Mouse (Mus musculus) midbrain, embryonic 15.5 days (tissue): ENCODE results near the gene Depdc5. TPM values are rescaled to one million over a fixed set of nuclear protein-coding genes. Genes with fewer than 3 reads are reported as not detected.
"Not testable (repeated sequence)": the region's sequence is repeated elsewhere in the genome, so short reads cannot be mapped to it uniquely, and the experiment has no call there.

ENCODE experiments used
- ATAC-seq: fragments of 200-750 bp; cut with Nextera tagmentation; replicated peaks from 2 replicates; pipeline ENCODE4 v1.8.0; 2017; ENCODE audit warnings: moderate TSS enrichment
- H3K27ac ChIP-seq: fragments of 300-500 bp; sonication (generic); 2 replicates; pipeline ENCODE4 v1.5.1; 2015; ENCODE audit warnings: mild to moderate bottlenecking, inconsistent platforms
- H3K27me3 ChIP-seq: fragments of 300-500 bp; sonication (generic); replicated peaks from 2 replicates; pipeline ENCODE4 v1.6.1; 2015; ENCODE audit warnings: inconsistent platforms
- H3K36me3 ChIP-seq: fragments of 300-500 bp; sonication (generic); replicated peaks from 2 replicates; pipeline ENCODE4 v1.6.1; 2015; ENCODE audit warnings: inconsistent platforms
- H3K4me1 ChIP-seq: fragments of 300-500 bp; sonication (generic); 2 replicates; pipeline ENCODE4 v1.6.1; 2015; ENCODE audit warnings: inconsistent platforms
- H3K4me2 ChIP-seq: fragments of 300-500 bp; sonication (generic); 2 replicates; pipeline ENCODE4 v1.6.1; 2015; ENCODE audit warnings: inconsistent platforms, mild to moderate bottlenecking, moderate library complexity
- H3K4me3 ChIP-seq: fragments of 300-500 bp; sonication (generic); 2 replicates; pipeline ENCODE4 v1.5.1; 2015; ENCODE audit warnings: mild to moderate bottlenecking, inconsistent platforms
- H3K9ac ChIP-seq: fragments of 300-500 bp; sonication (generic); 2 replicates; pipeline ENCODE4 v1.6.1; 2015; ENCODE audit warnings: mild to moderate bottlenecking, inconsistent platforms
- H3K9me3 ChIP-seq: fragments of 300-500 bp; sonication (generic); 2 replicates; pipeline ENCODE4 v1.6.1; 2016; ENCODE audit warnings: inconsistent platforms
- WGBS: fragments of 180-500 bp; shearing (Covaris S2); methylation state at CpG from one replicate; pipeline ENCODE4 v1.1.7; 2015; ENCODE audit warnings: mixed read lengths; 5-methylcytosine and 5-hydroxymethylcytosine counted together
- polyA plus RNA-seq: library from polyadenylated mRNA; unstranded; fragments of >200 nt; fragmentation: Nextera tagmentation; extraction: Ambion mirVana; gene quantifications from 2 replicates; pipeline ENCODE4 v1.2.1, GENCODE M21; 2015

Depdc5 gene
- polyA plus RNA-seq = 30.5 and 33.5 TPM in 2 replicates

DNA sequence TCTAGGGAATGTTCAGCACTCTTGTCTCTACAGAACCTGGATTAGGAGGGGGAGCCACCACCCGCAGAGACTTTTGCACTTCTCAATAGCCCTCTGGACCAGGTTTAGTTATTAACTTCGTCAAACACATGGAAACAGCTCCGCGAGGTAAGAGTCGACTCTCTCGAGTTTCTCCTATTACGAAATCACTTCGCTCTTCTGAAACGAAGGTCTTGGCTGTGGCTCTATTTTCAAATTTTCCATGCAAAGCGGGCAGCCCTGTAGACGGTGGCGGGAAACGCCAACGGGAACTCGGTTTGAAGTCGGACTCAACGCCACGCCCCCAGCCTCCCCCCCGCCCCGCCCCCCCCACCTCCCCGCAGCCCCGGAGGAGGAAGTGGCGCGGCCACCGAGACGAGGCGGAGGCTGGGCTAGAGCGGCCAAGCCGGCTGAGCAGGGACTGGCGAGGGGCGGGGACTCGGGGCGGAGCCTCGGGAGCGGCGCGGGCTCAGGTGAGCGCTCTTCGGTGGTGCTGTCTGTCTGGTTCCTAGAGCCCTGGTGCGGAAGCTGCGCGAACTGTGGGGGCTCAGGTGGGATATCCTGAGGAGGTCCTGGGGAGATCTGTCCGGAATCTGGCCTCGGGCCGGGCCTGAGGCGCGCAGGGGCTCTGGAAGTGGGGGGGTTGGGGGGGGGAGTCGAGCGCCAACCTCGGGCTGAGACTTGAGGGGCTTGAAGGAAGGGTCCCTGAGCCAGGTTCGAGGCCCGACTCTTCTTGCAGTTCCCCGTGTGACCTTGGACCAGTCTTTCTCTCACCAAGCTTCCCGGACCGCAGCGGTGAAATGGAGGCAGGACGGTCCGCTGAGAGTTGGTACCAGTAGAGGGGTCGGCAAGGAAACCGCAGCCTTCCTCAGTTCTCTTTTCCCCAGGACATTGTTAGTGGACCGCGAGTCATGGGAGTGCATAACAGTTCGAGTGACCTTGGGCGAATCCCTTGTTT, at the start of gene Depdc5:
Gene Depdc5, plus strand, starts transcription at position 449 of the 976 bp plus-strand sequence.
- peak within 1 kb of the TSS; percentile 58 for H3K9ac ChIP-seq
- H3K36me3 ChIP-seq = peaks cover 13% of the 10 kb centered on the region
- peak; percentile 99 for ATAC-seq
- WGBS = 1% methylated on average over 53 of the region's 64 CpGs
- H3K9me3 ChIP-seq = no peaks in the 10 kb centered on the region
- peak within 1 kb of the TSS; percentile 74 for H3K27ac ChIP-seq
- H3K4me2 ChIP-seq = peak within 1 kb of the TSS; percentile 76
- H3K4me3 ChIP-seq = peak within 1 kb of the TSS; percentile 56
- no peaks in the 10 kb centered on the region for H3K27me3 ChIP-seq
- peaks cover 12% of the 10 kb centered on the region for H3K4me1 ChIP-seq

DNA sequence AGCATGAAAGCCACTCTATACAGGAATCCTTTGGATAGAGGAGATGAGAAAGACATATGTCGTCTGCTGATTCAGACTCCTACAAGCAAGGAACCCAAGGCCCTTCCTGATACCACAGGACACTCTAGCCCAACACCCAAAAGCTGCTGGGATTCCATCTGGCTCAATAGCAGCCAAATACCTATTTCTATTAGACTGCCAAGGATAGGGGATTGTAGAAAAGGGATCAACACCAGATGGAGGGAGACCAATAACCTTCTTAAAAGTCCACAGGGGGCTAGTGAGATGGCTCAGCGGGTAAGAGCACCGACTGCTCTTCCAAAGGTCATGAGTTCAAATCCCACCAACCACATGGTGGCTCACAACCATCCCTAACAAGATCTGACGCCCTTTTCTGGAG, 48.1 kb upstream of the Depdc5 start:
- H3K27me3 ChIP-seq = no peaks in the 10 kb centered on the region
- H3K36me3 ChIP-seq = peaks cover 42% of the 10 kb centered on the region
- H3K4me3 ChIP-seq = no peak overlapping the region
- H3K9ac ChIP-seq = no peak overlapping the region
- no peak overlapping the region for H3K4me2 ChIP-seq
- no peaks in the 10 kb centered on the region for H3K4me1 ChIP-seq
- no peaks in the 10 kb centered on the region for H3K9me3 ChIP-seq
- no peak overlapping the region for H3K27ac ChIP-seq
- ATAC-seq = no peak
- 97% methylated on average over 4 of the region's 4 CpGs for WGBS

DNA sequence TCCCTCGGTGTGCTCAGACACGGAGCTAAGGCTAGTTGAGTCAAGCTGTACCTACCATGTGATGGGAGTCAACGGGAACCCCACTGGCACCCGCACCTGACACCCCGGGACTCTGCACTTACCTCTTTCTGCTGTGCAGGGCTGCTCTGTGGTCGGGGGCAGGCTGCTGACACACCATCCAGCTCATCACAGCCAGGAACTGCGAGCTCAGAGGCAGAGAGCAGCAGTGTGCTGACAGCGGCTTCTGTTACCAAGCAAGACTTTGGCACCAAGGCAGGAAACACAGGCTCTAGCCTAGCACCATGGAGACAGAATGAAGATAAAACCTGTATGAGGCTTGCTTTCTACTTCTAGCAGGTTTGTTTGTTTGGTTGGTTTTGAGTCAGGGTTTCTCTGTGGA, 43.0 kb upstream of the Depdc5 start:
- no peak overlapping the region for H3K4me2 ChIP-seq
- no peak overlapping the region for H3K27ac ChIP-seq
- H3K27me3 ChIP-seq = no peaks in the 10 kb centered on the region
- no peaks in the 10 kb centered on the region for H3K4me1 ChIP-seq
- H3K4me3 ChIP-seq = no peak overlapping the region
- no peak for ATAC-seq
- H3K36me3 ChIP-seq = peaks cover 30% of the 10 kb centered on the region
- 96% methylated on average over 8 of the region's 8 CpGs for WGBS
- H3K9ac ChIP-seq = no peak overlapping the region
- no peaks in the 10 kb centered on the region for H3K9me3 ChIP-seq

DNA sequence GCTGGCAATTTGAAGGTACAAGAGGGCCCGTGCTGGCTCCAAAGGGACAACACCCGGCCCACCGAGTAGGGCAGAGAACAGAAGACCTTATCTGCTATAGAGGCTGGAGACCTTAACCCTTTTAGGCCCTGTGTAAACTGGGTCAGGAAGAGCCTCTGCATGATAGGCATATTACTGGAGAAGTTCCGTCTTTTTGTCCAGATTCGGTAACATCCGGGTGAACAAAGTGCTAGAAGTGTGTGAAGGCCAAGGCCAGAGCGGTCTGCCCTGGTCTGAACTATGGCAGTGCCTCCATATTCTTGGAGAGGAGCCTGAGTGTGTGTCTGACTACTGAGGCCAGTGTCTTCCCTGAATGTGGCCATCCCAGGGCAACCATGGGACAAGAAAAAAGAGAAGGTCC, 36.5 kb upstream of the Depdc5 start, which contains the start of gene Gm20671:
Gene Gm20671, minus strand, starts transcription at position 101 of the 400 bp plus-strand sequence.
- Histone ChIP-seq H3K4me1 (no peaks in the 10 kb centered on the region), H3K9me3 (no peaks in the 10 kb centered on the region), H3K4me2 (no peak within 1 kb of the TSS), H3K4me3 (no peak within 1 kb of the TSS), H3K36me3 (peaks cover 55% of the 10 kb centered on the region), H3K27me3 (no peaks in the 10 kb centered on the region), H3K9ac (no peak within 1 kb of the TSS), H3K27ac (no peak within 1 kb of the TSS)
- no peak for ATAC-seq
- WGBS = 96% methylated on average over 7 of the region's 7 CpGs

DNA sequence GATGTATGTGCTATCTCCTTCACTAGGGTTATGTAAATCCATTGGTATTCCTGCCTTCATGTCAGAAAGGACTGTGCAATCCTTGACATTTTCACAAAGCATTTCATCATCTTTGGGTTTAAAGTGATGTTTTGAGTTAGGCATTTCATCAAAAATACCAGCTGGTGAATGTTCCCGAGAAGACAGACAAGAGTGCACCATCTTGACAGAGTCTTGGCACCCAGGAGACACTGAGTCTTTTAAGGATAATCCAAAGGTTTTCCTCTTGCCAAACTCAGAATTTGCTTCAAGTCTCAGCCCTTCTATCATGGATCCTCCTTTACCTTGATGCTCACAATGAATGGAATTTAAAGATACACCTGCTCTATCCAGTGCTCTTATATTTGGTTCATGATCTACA, 34.7 kb upstream of the Depdc5 start:
- WGBS = 98% methylated on average over 1 of the region's 1 CpGs
- H3K9ac ChIP-seq, ATAC-seq, H3K27me3 ChIP-seq, H3K9me3 ChIP-seq, H3K4me3 ChIP-seq, H3K27ac ChIP-seq, H3K4me2 ChIP-seq, H3K4me1 ChIP-seq: not testable (repeated sequence)
- peaks cover 57% of the 10 kb centered on the region for H3K36me3 ChIP-seq

DNA sequence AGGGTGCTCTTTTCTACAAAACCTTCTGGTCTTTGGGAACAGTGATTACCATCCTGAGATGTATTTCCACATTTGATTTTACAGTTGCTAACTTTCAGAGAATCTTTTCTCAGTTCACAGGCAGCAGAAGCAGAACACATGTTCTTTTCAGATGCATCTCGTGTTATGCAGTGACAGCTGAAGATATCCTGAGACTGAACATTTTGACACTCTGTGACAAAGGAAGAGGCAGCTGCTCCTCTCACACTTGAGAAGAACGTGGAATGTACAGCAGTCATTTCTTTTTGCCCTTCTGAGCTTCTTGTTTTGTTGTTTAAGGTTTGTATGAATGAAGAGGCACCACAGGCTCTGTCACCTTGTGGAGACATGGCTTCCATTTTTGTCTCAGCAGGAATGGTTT, 33.4 kb upstream of the Depdc5 start:
- H3K4me3 ChIP-seq = no peak overlapping the region
- H3K27me3 ChIP-seq = no peaks in the 10 kb centered on the region
- no peak overlapping the region for H3K9ac ChIP-seq
- peaks cover 60% of the 10 kb centered on the region for H3K36me3 ChIP-seq
- no peak overlapping the region for H3K4me2 ChIP-seq
- no peaks in the 10 kb centered on the region for H3K9me3 ChIP-seq
- WGBS = 89% methylated on average over 2 of the region's 2 CpGs
- no peak overlapping the region for H3K27ac ChIP-seq
- H3K4me1 ChIP-seq = no peaks in the 10 kb centered on the region
- no peak for ATAC-seq

DNA sequence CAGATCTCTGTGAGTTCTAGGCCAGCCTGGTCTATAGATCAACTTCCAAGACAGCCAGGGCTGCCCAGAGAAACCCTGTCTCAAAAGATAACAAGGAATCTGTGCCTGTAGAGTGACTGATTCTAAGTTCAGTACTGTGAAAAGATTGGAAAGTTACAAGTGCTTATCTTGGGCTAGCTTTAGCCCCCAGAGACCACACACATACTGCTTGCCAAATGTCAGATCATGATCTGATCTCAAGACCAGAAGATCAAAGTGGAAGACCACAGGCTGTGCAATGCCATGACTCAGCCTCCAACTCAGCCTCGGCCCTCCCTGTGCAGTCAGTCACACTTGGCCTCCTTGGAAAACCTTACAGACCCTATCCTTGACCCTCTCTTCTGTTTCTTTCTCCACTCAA, 29.0 kb upstream of the Depdc5 start:
- H3K4me1 ChIP-seq = no peaks in the 10 kb centered on the region
- no peaks in the 10 kb centered on the region for H3K27me3 ChIP-seq
- H3K27ac ChIP-seq = no peak overlapping the region
- ATAC-seq = no peak
- no peak overlapping the region for H3K4me2 ChIP-seq
- WGBS = 82% methylated on average over 1 of the region's 1 CpGs
- no peak overlapping the region for H3K4me3 ChIP-seq
- H3K9me3 ChIP-seq = no peaks in the 10 kb centered on the region
- no peak overlapping the region for H3K9ac ChIP-seq
- peaks cover 46% of the 10 kb centered on the region for H3K36me3 ChIP-seq

DNA sequence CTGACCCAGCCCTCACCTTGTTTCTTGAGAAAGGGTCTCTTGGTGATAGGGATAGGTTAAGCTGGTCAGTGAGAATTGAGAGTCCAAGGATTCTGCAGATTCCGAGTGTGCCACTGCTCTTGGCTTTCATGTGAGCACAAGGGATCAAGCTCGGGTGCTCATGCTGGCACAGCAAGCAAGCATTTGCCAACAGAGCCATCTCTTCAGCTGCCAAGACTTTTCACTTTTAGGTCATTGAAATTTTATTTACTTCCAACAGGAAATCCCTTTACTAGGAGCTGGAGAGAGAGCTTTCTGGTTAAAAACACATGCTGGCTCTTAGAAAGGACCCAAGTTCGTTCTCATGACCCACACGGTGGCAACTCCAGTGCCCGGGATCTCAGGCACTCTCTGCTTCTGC, 26.5 kb upstream of the Depdc5 start:
- H3K4me1 ChIP-seq = no peaks in the 10 kb centered on the region
- no peak overlapping the region for H3K27ac ChIP-seq
- no peak overlapping the region for H3K9ac ChIP-seq
- H3K9me3 ChIP-seq = no peaks in the 10 kb centered on the region
- H3K4me2 ChIP-seq = no peak overlapping the region
- WGBS = 93% methylated on average over 5 of the region's 5 CpGs
- H3K36me3 ChIP-seq = peaks cover 41% of the 10 kb centered on the region
- no peaks in the 10 kb centered on the region for H3K27me3 ChIP-seq
- ATAC-seq = no peak
- H3K4me3 ChIP-seq = no peak overlapping the region

DNA sequence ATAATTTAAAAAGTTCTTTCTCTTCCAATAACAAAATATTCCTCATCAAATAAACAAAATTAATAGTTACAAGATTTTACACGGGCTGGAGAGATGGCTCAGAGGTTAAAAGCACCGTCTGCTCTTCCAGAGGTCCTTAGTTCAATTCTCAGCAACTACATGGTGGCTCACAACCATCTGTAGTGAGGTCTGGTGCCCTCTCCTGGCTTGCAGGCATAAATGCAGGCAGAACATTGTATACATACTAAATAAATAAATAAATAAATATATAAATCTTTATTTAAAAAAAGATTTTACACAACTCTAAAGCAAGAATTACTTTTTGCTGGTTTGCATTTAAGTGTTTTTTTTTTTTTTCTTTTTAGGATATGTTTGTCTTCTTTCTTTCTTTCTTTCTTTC, 23.5 kb upstream of the Depdc5 start:
- WGBS = 97% methylated on average over 2 of the region's 2 CpGs
- Histone ChIP-seq H3K4me2 (no peak overlapping the region), H3K27ac (no peak overlapping the region), H3K9me3 (no peaks in the 10 kb centered on the region), H3K36me3 (peaks cover 49% of the 10 kb centered on the region), H3K9ac (no peak overlapping the region), H3K4me3 (no peak overlapping the region), H3K27me3 (no peaks in the 10 kb centered on the region), H3K4me1 (no peaks in the 10 kb centered on the region)
- ATAC-seq = no peak

DNA sequence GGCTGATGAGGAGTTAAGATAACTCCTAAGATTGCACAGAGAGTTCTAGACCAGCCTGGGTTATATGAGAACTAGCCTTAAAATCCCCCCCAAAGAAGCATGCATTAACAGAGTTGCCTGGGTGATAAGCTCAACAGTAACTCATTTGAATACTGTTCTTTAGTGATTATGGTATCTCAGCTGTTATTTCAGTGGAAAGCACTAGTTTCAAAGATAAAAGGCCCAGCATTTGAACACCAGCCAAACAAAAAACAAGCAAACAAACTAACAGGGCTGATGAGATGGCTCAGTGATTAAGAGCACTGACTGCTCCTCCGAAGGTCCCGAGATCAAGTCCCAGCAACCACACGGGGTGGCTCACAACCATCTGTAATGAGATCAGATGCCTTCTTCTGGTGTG, 14.3 kb upstream of the Depdc5 start:
- no peak for ATAC-seq
- WGBS = 95% methylated on average over 3 of the region's 3 CpGs
- Histone ChIP-seq H3K9ac (no peak overlapping the region), H3K36me3 (peaks cover 7% of the 10 kb centered on the region; the same call in 1 of the 2 replicates), H3K9me3 (no peaks in the 10 kb centered on the region), H3K4me1 (peaks cover 25% of the 10 kb centered on the region), H3K27me3 (no peaks in the 10 kb centered on the region), H3K4me2 (no peak overlapping the region), H3K27ac (no peak overlapping the region), H3K4me3 (no peak overlapping the region)

DNA sequence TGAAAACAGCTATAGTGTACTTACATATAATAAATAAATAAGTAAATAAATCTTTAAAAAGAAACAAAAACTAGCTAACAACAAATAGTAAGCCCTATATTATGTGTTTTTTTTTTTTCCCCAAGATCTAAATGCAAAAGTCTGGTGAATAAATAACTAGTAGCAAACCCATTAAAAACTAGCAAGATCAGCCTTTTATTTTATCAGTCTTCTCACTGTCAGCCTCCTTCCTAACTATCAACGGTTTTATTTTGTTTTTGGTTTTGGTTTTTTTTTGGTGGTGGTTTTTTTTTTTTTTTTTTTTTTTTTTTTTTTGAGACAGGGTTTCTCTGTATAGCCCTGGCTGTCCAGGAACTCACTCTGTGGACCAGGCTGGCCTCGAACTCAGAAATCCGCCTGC, 13.9 kb upstream of the Depdc5 start:
- H3K36me3 ChIP-seq, H3K4me3 ChIP-seq, H3K9ac ChIP-seq, H3K27me3 ChIP-seq, H3K4me2 ChIP-seq, ATAC-seq, H3K9me3 ChIP-seq, H3K27ac ChIP-seq: not testable (repeated sequence)
- H3K4me1 ChIP-seq = peaks cover 29% of the 10 kb centered on the region
- 94% methylated on average over 3 of the region's 3 CpGs for WGBS

DNA sequence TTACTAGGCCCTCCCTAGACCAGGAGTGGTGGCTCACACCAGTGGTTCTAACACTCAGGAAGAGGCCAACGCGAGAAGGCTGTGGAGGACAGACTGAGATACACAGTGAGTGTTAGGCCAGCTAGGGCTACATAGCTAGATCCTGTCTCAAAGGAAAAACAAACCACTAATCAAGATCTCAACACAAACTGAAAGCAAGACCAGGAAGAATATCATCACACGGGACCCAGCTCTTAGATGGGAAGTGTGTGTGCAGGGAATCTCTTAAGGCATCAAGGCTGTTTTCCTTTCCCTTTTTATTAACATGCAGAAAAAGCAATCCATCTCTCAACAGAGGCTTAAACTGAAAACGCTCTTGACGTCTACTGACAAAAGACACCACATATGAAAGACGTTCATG, 11.5 kb upstream of the Depdc5 start:
- ATAC-seq = no peak
- peak overlapping the region; percentile 2; the same call in 1 of the 2 replicates for H3K9ac ChIP-seq
- no peaks in the 10 kb centered on the region for H3K9me3 ChIP-seq
- WGBS = 75% methylated on average over 6 of the region's 6 CpGs
- H3K36me3 ChIP-seq = peaks cover 4% of the 10 kb centered on the region; the same call in 1 of the 2 replicates
- no peak overlapping the region for H3K27ac ChIP-seq
- H3K4me3 ChIP-seq = no peak overlapping the region; the same call in 1 of the 2 replicates
- peak overlapping the region; percentile 71 for H3K4me2 ChIP-seq
- peaks cover 31% of the 10 kb centered on the region for H3K4me1 ChIP-seq
- H3K27me3 ChIP-seq = no peaks in the 10 kb centered on the region
